Mouse (Mus musculus): ENCODE measurements around the gene Ppp4r3b. TPM values are rescaled to one million over a fixed set of nuclear protein-coding genes. Genes with fewer than 3 reads are reported as not detected.

Gene Ppp4r3b
- polyA plus RNA-seq (2015; fragmentation: Nextera tagmentation; extraction: Ambion mirVana), result 42.7 and 46.9 TPM in 2 replicates

GRCm38 (mm10) chr11:29172563-29173124 lies at the start of gene Ppp4r3b:
Ppp4r3b (plus strand) TSS chr11:29172890.
- no peaks in the 10 kb centered on the region for H3K27me3 ChIP-seq (ENCODE audit: control insufficient read depth, insufficient read depth, low read length)
- peak within 1 kb of the TSS; percentile 93 for H3K4me2 ChIP-seq (ENCODE audit: low read depth, low read length)
- peak within 1 kb of the TSS; percentile 100 for H3K4me3 ChIP-seq (ENCODE audit: low read length)
- no peaks in the 10 kb centered on the region for H3K36me3 ChIP-seq (ENCODE audit: control insufficient read depth, insufficient read depth)
- H3K27ac ChIP-seq (ENCODE audit: low read length), result peak within 1 kb of the TSS; percentile 95
- under 1% methylated on average over 50 of the region's 50 CpGs for whole genome bisulfite sequencing
- ATAC-seq (replicated peaks; ENCODE audit: extremely low read depth, insufficient read depth, low FRiP score), result peak; percentile 97
- H3K9ac ChIP-seq (ENCODE audit: low read length), result peak within 1 kb of the TSS; percentile 99
- no peaks in the 10 kb centered on the region for H3K9me3 ChIP-seq (replicated peaks; ENCODE audit: control insufficient read depth, low read length)
- H3K4me1 ChIP-seq (ENCODE audit: control insufficient read depth, insufficient read depth, low read length), result peaks cover 8% of the 10 kb centered on the region

- H3K9me3 ChIP-seq (replicated peaks; ENCODE audit: control insufficient read depth, low read length), result no peaks in the 10 kb centered on the region
- no peak overlapping the region for H3K27ac ChIP-seq (ENCODE audit: low read length)
- ATAC-seq (replicated peaks; ENCODE audit: extremely low read depth, insufficient read depth, low FRiP score), result peak; percentile 16; the same call in 1 of the 2 replicates
- peak overlapping the region; percentile 83 for H3K9ac ChIP-seq (ENCODE audit: low read length)
- 61% methylated on average over 11 of the region's 11 CpGs for WGBS
- no peaks in the 10 kb centered on the region for H3K27me3 ChIP-seq (ENCODE audit: control insufficient read depth, insufficient read depth, low read length)
- H3K36me3 ChIP-seq (ENCODE audit: control insufficient read depth, insufficient read depth), result peaks cover 8% of the 10 kb centered on the region
- no peaks in the 10 kb centered on the region; the same call in 1 of the 2 replicates for H3K4me1 ChIP-seq (ENCODE audit: control insufficient read depth, insufficient read depth, low read length)
- peak overlapping the region; percentile 62 for H3K4me2 ChIP-seq (ENCODE audit: low read depth, low read length)
- H3K4me3 ChIP-seq (ENCODE audit: low read length), result peak overlapping the region; percentile 92
These were observed 42.8 kb upstream of the Ppp4r3b start for GRCm38 (mm10) chr11:29129862-29130384.

GRCm38 (mm10) chr11:29130385-29131355 lies 42.0 kb upstream of the Ppp4r3b start, which contains the start of gene Pnpt1:
Pnpt1 (plus strand) TSS chr11:29130744.
- Histone ChIP-seq H3K4me2 (ENCODE audit: low read depth, low read length) (peak within 1 kb of the TSS; percentile 70), H3K27ac (ENCODE audit: low read length) (peak within 1 kb of the TSS; percentile 61), H3K9ac (ENCODE audit: low read length) (peak within 1 kb of the TSS; percentile 83), H3K4me3 (ENCODE audit: low read length) (peak within 1 kb of the TSS; percentile 92), H3K4me1 (ENCODE audit: control insufficient read depth, insufficient read depth, low read length) (no peaks in the 10 kb centered on the region; the same call in 1 of the 2 replicates), H3K9me3 (replicated peaks; ENCODE audit: control insufficient read depth, low read length) (no peaks in the 10 kb centered on the region), H3K36me3 (ENCODE audit: control insufficient read depth, insufficient read depth) (peaks cover 8% of the 10 kb centered on the region), H3K27me3 (ENCODE audit: control insufficient read depth, insufficient read depth, low read length) (no peaks in the 10 kb centered on the region)
- ATAC-seq (replicated peaks; ENCODE audit: extremely low read depth, insufficient read depth, low FRiP score), result peak; percentile 100
- 4% methylated on average over 50 of the region's 50 CpGs for WGBS

- Histone ChIP-seq H3K9ac (ENCODE audit: low read length) (no peak overlapping the region), H3K4me3 (ENCODE audit: low read length) (no peak overlapping the region), H3K27me3 (ENCODE audit: control insufficient read depth, insufficient read depth, low read length) (no peaks in the 10 kb centered on the region), H3K36me3 (ENCODE audit: control insufficient read depth, insufficient read depth) (peaks cover 9% of the 10 kb centered on the region), H3K4me2 (ENCODE audit: low read depth, low read length) (no peak overlapping the region), H3K4me1 (ENCODE audit: control insufficient read depth, insufficient read depth, low read length) (no peaks in the 10 kb centered on the region), H3K9me3 (replicated peaks; ENCODE audit: control insufficient read depth, low read length) (no peaks in the 10 kb centered on the region), H3K27ac (ENCODE audit: low read length) (no peak overlapping the region)
- 71% methylated on average over 1 of the region's 1 CpGs for WGBS
- no peak for ATAC-seq (replicated peaks; ENCODE audit: extremely low read depth, insufficient read depth, low FRiP score)
These were observed 32.0 kb upstream of the Ppp4r3b start for GRCm38 (mm10) chr11:29140671-29141070.

- Histone ChIP-seq H3K4me2 (ENCODE audit: low read depth, low read length) (no peak overlapping the region), H3K27ac (ENCODE audit: low read length) (no peak overlapping the region), H3K4me1 (ENCODE audit: control insufficient read depth, insufficient read depth, low read length) (no peaks in the 10 kb centered on the region), H3K27me3 (ENCODE audit: control insufficient read depth, insufficient read depth, low read length) (no peaks in the 10 kb centered on the region), H3K9ac (ENCODE audit: low read length) (no peak overlapping the region), H3K4me3 (ENCODE audit: low read length) (no peak overlapping the region), H3K36me3 (ENCODE audit: control insufficient read depth, insufficient read depth) (peaks cover 15% of the 10 kb centered on the region), H3K9me3 (replicated peaks; ENCODE audit: control insufficient read depth, low read length) (no peaks in the 10 kb centered on the region)
- no peak for ATAC-seq (replicated peaks; ENCODE audit: extremely low read depth, insufficient read depth, low FRiP score)
- 79% methylated on average over 2 of the region's 2 CpGs for WGBS
These were observed 23.8 kb upstream of the Ppp4r3b start for GRCm38 (mm10) chr11:29148901-29149300.

- no peak for ATAC-seq (replicated peaks; ENCODE audit: extremely low read depth, insufficient read depth, low FRiP score)
- Histone ChIP-seq H3K4me2 (ENCODE audit: low read depth, low read length) (no peak overlapping the region), H3K9ac (ENCODE audit: low read length) (no peak overlapping the region), H3K36me3 (ENCODE audit: control insufficient read depth, insufficient read depth) (peaks cover 14% of the 10 kb centered on the region), H3K27me3 (ENCODE audit: control insufficient read depth, insufficient read depth, low read length) (no peaks in the 10 kb centered on the region), H3K4me1 (ENCODE audit: control insufficient read depth, insufficient read depth, low read length) (no peaks in the 10 kb centered on the region), H3K9me3 (replicated peaks; ENCODE audit: control insufficient read depth, low read length) (no peaks in the 10 kb centered on the region), H3K4me3 (ENCODE audit: low read length) (no peak overlapping the region), H3K27ac (ENCODE audit: low read length) (no peak overlapping the region)
- WGBS, result 94% methylated on average over 4 of the region's 4 CpGs
These were observed 9.1 kb upstream of the Ppp4r3b start for GRCm38 (mm10) chr11:29163569-29163968.

GRCm38 (mm10) chr11:29171959-29172391 lies 715 bp upstream of the Ppp4r3b start:
- no peaks in the 10 kb centered on the region for H3K36me3 ChIP-seq (ENCODE audit: control insufficient read depth, insufficient read depth)
- peak overlapping the region; percentile 100 for H3K4me3 ChIP-seq (ENCODE audit: low read length)
- peak overlapping the region; percentile 83 for H3K27ac ChIP-seq (ENCODE audit: low read length)
- ATAC-seq (replicated peaks; ENCODE audit: extremely low read depth, insufficient read depth, low FRiP score), result peak; percentile 6; the same call in 1 of the 2 replicates
- peaks cover 8% of the 10 kb centered on the region for H3K4me1 ChIP-seq (ENCODE audit: control insufficient read depth, insufficient read depth, low read length)
- H3K9ac ChIP-seq (ENCODE audit: low read length), result peak overlapping the region; percentile 82
- H3K9me3 ChIP-seq (replicated peaks; ENCODE audit: control insufficient read depth, low read length), result no peaks in the 10 kb centered on the region
- H3K4me2 ChIP-seq (ENCODE audit: low read depth, low read length), result peak overlapping the region; percentile 93
- H3K27me3 ChIP-seq (ENCODE audit: control insufficient read depth, insufficient read depth, low read length), result no peaks in the 10 kb centered on the region
- under 1% methylated on average over 34 of the region's 34 CpGs for WGBS

GRCm38 (mm10) chr11:29173125-29173631 lies 488 bp downstream of the Ppp4r3b start:
- Histone ChIP-seq H3K4me3 (ENCODE audit: low read length) (peak overlapping the region; percentile 100), H3K9me3 (replicated peaks; ENCODE audit: control insufficient read depth, low read length) (no peaks in the 10 kb centered on the region), H3K27ac (ENCODE audit: low read length) (peak overlapping the region; percentile 95), H3K4me1 (ENCODE audit: control insufficient read depth, insufficient read depth, low read length) (peaks cover 8% of the 10 kb centered on the region), H3K27me3 (ENCODE audit: control insufficient read depth, insufficient read depth, low read length) (no peaks in the 10 kb centered on the region), H3K9ac (ENCODE audit: low read length) (peak overlapping the region; percentile 99), H3K4me2 (ENCODE audit: low read depth, low read length) (peak overlapping the region; percentile 92), H3K36me3 (ENCODE audit: control insufficient read depth, insufficient read depth) (no peaks in the 10 kb centered on the region)
- ATAC-seq (replicated peaks; ENCODE audit: extremely low read depth, insufficient read depth, low FRiP score), result peak; percentile 72
- under 1% methylated on average over 38 of the region's 38 CpGs for WGBS

All from heart, embryonic 16.5 days (tissue).